Mouse (Mus musculus) cerebellum, postnatal 10 days (tissue): Measurements from ENCODE around the gene Epb41l5.

Experiments used
- DNase-seq, 2 experiments: peaks; one replicate each; pipeline ENCODE4 v3.0.0; 2021; ENCODE audit warnings: mixed read lengths in 2 of 2

The Epb41l5 gene

GRCm38 (mm10) chr1:119497346-119498004, 151.3 kb downstream of the Epb41l5 start:
- no peak for DNase-seq

DNA sequence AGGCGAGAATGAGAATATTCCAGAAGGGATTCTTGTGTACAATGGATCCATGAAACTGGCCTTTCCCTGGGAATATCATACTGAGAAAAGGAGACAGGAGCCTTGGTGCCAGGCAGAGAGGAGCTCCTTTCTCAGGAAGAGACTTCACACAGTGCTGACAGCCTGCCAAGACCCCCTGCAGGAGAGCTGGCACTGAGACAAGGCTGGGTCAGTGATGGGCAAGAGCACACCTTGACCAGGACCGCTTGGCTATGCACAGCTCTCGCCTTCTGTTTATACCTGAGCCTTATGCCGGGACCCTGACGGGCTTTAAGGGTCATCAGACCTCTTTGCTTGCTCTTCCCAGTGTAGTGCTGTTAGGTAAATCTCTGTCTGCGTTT, 153.4 kb downstream of the Epb41l5 start:
- DNase-seq, result peak; percentile 91 to 92
